Mouse (Mus musculus) myocyte (in vitro differentiated cells): ENCODE measurements around the gene Snta1. TPM values are rescaled to one million over a fixed set of nuclear protein-coding genes. Genes with fewer than 3 reads are reported as not detected.
"Not testable (repeated sequence)": the region's sequence is repeated elsewhere in the genome, so short reads cannot be mapped to it uniquely, and the experiment has no call there.

Experiments used
- H3K27me3 ChIP-seq: one replicate; pipeline ENCODE4 v1.6.1; 2011; ENCODE audit not compliant: control insufficient read depth, insufficient read depth, insufficient read length
- H3K36me3 ChIP-seq: one replicate; pipeline ENCODE4 v1.6.1; 2011; ENCODE audit not compliant: control insufficient read depth, insufficient read depth
- H3K4me2 ChIP-seq: one replicate; pipeline ENCODE4 v1.6.1; 2011; ENCODE audit warnings: low read depth, control low read depth
- H3K4me3 ChIP-seq: one replicate; pipeline ENCODE4 v1.5.1; 2011; ENCODE audit warnings: mild to moderate bottlenecking, control low read depth, moderate library complexity
- H3K79me2 ChIP-seq: one replicate; pipeline ENCODE4 v1.6.1; 2011; ENCODE audit not compliant: control insufficient read depth, insufficient read depth
- H3ac ChIP-seq: one replicate; pipeline ENCODE4 v1.6.1; 2011; ENCODE audit not compliant: control insufficient read depth, insufficient read length
- CEBPB ChIP-seq: IDR thresholded peaks from 2 replicates; pipeline ENCODE4 v1.6.1; 2011; ENCODE audit warnings: mild to moderate bottlenecking, moderate library complexity; ENCODE audit not compliant: poor library complexity, insufficient read depth, severe bottlenecking
- E2F4 ChIP-seq: IDR thresholded peaks from one replicate; pipeline ENCODE4 v1.6.1; 2011; ENCODE audit warnings: mild to moderate bottlenecking, control low read depth, moderate library complexity; ENCODE audit not compliant: insufficient read depth
- MAX ChIP-seq: IDR thresholded peaks from one replicate; pipeline ENCODE4 v1.6.1; 2011; ENCODE audit warnings: low read depth, mild to moderate bottlenecking, control low read depth
- MYOD1 ChIP-seq, 3 experiments: IDR thresholded peaks; one replicate each; pipeline ENCODE4 v1.6.1; 2011; ENCODE audit warnings: control low read depth in 2 of 3, low read depth in 2 of 3, mild to moderate bottlenecking in 2 of 3, moderate library complexity in 1 of 3; ENCODE audit not compliant: insufficient read length in 2 of 3, control insufficient read depth in 1 of 3
- MYOG ChIP-seq, 3 experiments: IDR thresholded peaks; one replicate each; pipeline ENCODE4 v1.6.1; 2011; ENCODE audit warnings: control low read depth in 2 of 3, low read depth in 2 of 3, mild to moderate bottlenecking in 2 of 3; ENCODE audit not compliant: insufficient read length in 2 of 3, control insufficient read depth in 1 of 3, insufficient read depth in 1 of 3
- POLR2A ChIP-seq: IDR thresholded peaks from one replicate; pipeline ENCODE4 v1.6.1; 2011; ENCODE audit warnings: low read depth, mild to moderate bottlenecking, control low read depth, moderate library complexity; ENCODE audit not compliant: insufficient read length
- POLR2AphosphoS2 ChIP-seq: IDR thresholded peaks from one replicate; pipeline ENCODE4 v1.6.1; 2011; ENCODE audit warnings: low read depth, control low read depth; ENCODE audit not compliant: insufficient read length
- REST ChIP-seq: IDR thresholded peaks from one replicate; pipeline ENCODE4 v1.6.1; 2011; ENCODE audit warnings: mild to moderate bottlenecking, control low read depth, moderate library complexity; ENCODE audit not compliant: insufficient read depth, insufficient read length
- SRF ChIP-seq: IDR thresholded peaks from one replicate; pipeline ENCODE4 v1.6.1; 2011; ENCODE audit warnings: low read depth; ENCODE audit not compliant: control insufficient read depth, insufficient read length
- TCF12 ChIP-seq: IDR thresholded peaks from one replicate; pipeline ENCODE4 v1.6.1; 2011; ENCODE audit warnings: mild to moderate bottlenecking, control low read depth; ENCODE audit not compliant: poor library complexity, insufficient read depth, severe bottlenecking
- TCF3 ChIP-seq: IDR thresholded peaks from one replicate; pipeline ENCODE4 v1.6.1; 2011; ENCODE audit warnings: low read depth, control low read depth; ENCODE audit not compliant: insufficient read length
- USF1 ChIP-seq: IDR thresholded peaks from one replicate; pipeline ENCODE4 v1.6.1; 2011; ENCODE audit warnings: low read depth, mild to moderate bottlenecking, control low read depth, moderate library complexity
- polyA plus RNA-seq: library from polyadenylated mRNA; unstranded; fragments of >200 nt; fragmentation: generic; extraction: Trizol; gene quantifications from one replicate; pipeline ENCODE4 v1.2.1, GENCODE M21; 2012; ENCODE audit warnings: missing spikeins

Snta1 gene
- polyA plus RNA-seq, 1 experiment: 61.7 TPM

DNA sequence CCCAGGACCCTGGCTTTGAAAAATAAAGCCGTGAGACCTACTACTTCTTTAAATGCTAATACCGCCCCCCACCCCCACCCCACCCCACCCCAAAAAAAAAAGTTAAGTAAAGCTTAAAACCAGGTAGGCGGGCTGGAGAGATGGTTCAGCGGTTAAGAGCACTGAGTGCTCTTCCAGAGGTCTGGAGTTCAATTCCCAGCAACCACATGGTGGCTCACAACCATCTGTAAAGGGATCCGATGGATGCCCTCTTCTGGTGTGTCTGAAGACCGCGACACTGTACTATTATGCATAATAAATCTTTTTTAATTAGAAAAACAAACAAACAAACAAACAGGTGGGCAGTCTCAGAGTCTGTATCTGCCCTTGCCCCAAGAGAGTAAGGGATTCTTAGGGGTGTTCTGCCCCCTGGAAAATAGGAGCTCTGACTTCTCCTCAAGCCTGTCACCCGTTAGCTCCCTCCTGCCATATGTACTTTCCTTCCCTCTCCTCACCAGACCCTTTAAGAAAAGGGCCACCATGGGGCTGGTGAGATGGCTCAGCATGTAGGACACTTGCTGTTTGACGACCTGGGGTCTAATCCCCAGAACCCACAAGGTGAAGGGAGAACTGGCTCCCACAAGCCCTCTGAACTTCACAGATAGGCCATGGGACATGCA is 34.9 kb downstream of the Snta1 start, which contains the start of gene Cdk5rap1:
Gene Cdk5rap1 (minus strand): TSS at position 169 of the 659 bp plus-strand sequence.
- Histone ChIP-seq H3K4me2 (peak within 1 kb of the TSS; percentile 79), H3K36me3 (peaks cover 13% of the 10 kb centered on the region), H3K27me3 (no peaks in the 10 kb centered on the region), H3ac (peak within 1 kb of the TSS; percentile 36), H3K79me2 (no peaks in the 10 kb centered on the region), H3K4me3 (peak within 1 kb of the TSS; percentile 85)
- TF ChIP-seq SRF (no peak), MYOD1 (IDR thresholded peaks at IDR 0.05; ENCODE audit: control insufficient read depth in 1 of 3, insufficient read length in 2 of 3, low read depth in 2 of 3) (no peak), TCF12 (no peak), POLR2A (no peak), POLR2AphosphoS2 (no peak)

DNA sequence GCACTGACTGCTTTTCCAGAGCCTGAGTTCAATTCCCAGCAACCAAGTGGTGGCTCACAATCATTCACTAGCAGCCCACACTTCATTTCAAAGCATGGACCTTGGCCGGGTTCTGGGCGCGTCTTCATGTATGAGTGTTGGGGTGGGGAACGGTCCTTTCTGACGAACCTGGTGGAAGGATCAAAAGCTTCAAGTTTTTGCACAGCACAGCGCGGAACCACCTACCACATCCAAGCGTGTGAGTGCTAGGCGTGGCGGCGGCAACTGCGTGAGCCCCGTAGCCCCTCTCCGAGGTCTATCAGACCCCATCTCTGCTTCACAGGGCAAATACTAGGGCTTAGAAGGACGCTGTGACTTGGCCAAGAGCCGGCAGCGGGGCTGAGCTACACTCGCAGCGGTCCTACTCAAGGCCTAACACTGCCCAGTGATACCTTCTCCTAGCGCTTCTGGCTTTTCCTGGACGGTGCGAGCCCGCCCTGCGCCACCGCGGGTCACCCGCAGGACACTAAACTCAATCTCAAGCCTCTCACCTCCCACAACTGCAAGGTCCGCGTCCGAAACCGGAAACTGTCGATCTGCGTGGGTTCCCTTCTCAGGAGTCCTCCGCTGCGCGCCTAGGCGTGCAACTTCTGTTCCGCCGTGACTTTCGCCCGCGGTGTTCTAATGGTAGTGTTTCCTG is 35.6 kb downstream of the Snta1 start:
- TF ChIP-seq POLR2AphosphoS2: peak; percentile 93
- TF ChIP-seq MYOG (IDR thresholded peaks at IDR 0.05; ENCODE audit: control insufficient read depth in 1 of 3, insufficient read depth in 1 of 3, insufficient read length in 2 of 3, low read depth in 2 of 3): peak in 1 of 3 experiments; percentile 53
- TF ChIP-seq MYOD1 (IDR thresholded peaks at IDR 0.05; ENCODE audit: control insufficient read depth in 1 of 3, insufficient read length in 2 of 3, low read depth in 2 of 3): no peak
- TF ChIP-seq REST: no peak
- peak; percentile 42 for TF ChIP-seq SRF
- TF ChIP-seq POLR2A: peak; percentile 90
- peak; percentile 49 for TF ChIP-seq E2F4
- peak overlapping the region; percentile 76 for H3K4me2 ChIP-seq
- H3K4me3 ChIP-seq: peak overlapping the region; percentile 85
- H3K36me3 ChIP-seq: peaks cover 19% of the 10 kb centered on the region
- H3K79me2 ChIP-seq: no peaks in the 10 kb centered on the region
- H3ac ChIP-seq: peak overlapping the region; percentile 36
- no peaks in the 10 kb centered on the region for H3K27me3 ChIP-seq

DNA sequence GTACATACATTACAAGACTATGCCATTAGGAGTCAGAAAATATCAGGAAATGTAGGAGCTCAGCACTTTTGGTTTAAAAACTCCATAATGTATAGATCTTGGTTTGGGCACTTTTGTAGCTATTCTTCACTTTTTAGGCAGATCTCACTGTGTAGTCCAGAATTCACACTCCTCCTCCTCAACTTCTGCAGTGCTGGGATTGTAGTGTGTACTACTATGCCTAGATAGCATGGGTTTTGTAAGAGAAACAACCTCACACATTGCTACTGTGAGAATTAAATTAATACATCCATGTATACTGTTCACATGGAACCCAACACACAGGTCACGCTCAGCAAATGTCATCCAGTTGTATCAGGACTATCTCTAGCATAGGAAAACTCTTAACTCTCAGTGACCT is 40.4 kb downstream of the Snta1 start:
- no peak overlapping the region for H3K4me2 ChIP-seq
- H3ac ChIP-seq: no peak overlapping the region
- peaks cover 25% of the 10 kb centered on the region for H3K36me3 ChIP-seq
- H3K79me2 ChIP-seq: no peaks in the 10 kb centered on the region
- TF ChIP-seq REST: no peak
- TF ChIP-seq MYOG (IDR thresholded peaks at IDR 0.05; ENCODE audit: control insufficient read depth in 1 of 3, insufficient read depth in 1 of 3, insufficient read length in 2 of 3, low read depth in 2 of 3): no peak
- no peak for TF ChIP-seq CEBPB
- H3K4me3 ChIP-seq: no peak overlapping the region
- no peaks in the 10 kb centered on the region for H3K27me3 ChIP-seq

DNA sequence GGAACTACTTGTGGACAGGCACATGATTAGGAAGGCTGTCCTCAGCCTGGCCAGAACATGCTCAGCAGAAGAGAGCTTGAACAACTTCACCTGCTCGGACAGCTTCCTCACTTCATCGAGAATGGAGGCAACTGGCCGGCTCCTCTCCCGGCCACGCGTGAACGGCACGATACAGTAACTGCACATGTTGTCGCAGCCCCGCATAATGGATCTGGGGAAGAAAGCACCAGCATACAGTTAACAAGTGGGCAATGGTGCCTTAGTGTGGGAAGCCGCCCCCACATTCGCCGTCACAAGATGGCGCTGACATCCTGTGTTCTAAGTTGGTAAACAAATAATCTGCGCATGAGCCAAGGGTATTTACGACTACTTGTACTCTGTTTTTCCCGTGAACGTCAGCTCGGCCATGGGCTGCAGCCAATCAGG is 53.9 kb downstream of the Snta1 start:
- H3K36me3 ChIP-seq: peaks cover 31% of the 10 kb centered on the region
- H3K27me3 ChIP-seq, H3K4me3 ChIP-seq, H3K4me2 ChIP-seq, H3ac ChIP-seq, H3K79me2 ChIP-seq: not testable (repeated sequence)

DNA sequence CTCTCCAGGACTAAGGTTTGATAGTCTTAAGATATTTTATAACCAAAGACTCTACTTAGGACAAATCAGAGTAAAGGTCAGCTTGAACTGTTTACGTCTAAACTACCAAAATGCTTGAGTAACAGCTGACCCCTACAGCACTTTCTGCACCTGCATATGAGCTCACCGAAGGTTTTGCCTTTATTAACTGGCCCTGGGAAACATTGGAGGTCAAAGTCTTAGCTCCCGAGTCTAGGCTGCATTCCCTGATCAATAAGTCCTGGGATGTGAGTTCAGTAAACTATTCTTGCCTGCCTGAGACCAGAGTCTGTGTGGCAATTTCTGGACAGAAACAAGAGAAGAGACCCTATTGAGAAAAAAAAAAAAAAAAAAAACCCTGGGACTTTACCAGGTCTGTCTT is 59.7 kb downstream of the Snta1 start:
- Histone ChIP-seq H3K27me3 (no peaks in the 10 kb centered on the region), H3K4me3 (no peak overlapping the region), H3K4me2 (no peak overlapping the region), H3K36me3 (peaks cover 60% of the 10 kb centered on the region), H3ac (no peak overlapping the region), H3K79me2 (no peaks in the 10 kb centered on the region)
- TF ChIP-seq CEBPB: no peak
- TF ChIP-seq MAX: no peak
- no peak for TF ChIP-seq E2F4
- TF ChIP-seq TCF12: no peak
- no peak for TF ChIP-seq SRF
- no peak for TF ChIP-seq POLR2A
- no peak for TF ChIP-seq MYOD1 (IDR thresholded peaks at IDR 0.05; ENCODE audit: control insufficient read depth in 1 of 3, insufficient read length in 2 of 3, low read depth in 2 of 3)

DNA sequence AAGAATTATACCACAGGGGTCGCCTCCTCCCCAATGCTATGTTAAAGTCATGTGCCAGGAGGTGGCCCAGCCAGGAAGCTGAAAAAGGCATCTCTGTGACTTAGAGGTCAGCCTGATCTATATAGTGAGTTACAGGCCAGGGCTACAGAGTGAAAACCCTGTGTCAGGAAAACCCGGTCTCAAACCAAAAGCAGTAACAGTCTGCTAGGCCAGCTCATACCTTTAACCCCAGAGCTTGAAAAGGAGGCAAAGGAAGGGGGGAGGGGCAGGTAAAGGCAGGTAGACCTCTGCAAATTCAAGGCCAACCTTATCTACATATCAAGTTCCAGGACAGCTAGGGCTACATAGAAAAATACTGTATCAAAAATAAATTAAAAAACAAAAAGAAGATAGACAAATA is 68.5 kb downstream of the Snta1 start:
- H3K36me3 ChIP-seq: peaks cover 32% of the 10 kb centered on the region
- H3K27me3 ChIP-seq: no peaks in the 10 kb centered on the region
- no peak for TF ChIP-seq SRF
- TF ChIP-seq POLR2AphosphoS2: no peak
- TF ChIP-seq REST: no peak
- TF ChIP-seq CEBPB: no peak
- TF ChIP-seq E2F4: no peak
- no peak for TF ChIP-seq TCF3
- no peak for TF ChIP-seq USF1
- no peak for TF ChIP-seq TCF12
- TF ChIP-seq POLR2A: no peak
- no peak for TF ChIP-seq MAX
- no peak overlapping the region for H3ac ChIP-seq
- no peaks in the 10 kb centered on the region for H3K79me2 ChIP-seq
- no peak overlapping the region for H3K4me2 ChIP-seq
- H3K4me3 ChIP-seq: no peak overlapping the region
